ENCODE assay signal across 14 mouse cellular contexts in genomic region chr1:135126443-135127027, GRCm38 (mm10). TPM values are rescaled to one million over a fixed set of nuclear protein-coding genes. Genes with fewer than 3 reads are reported as not detected.
A peak's percentile ranks its signal among the peaks of the same experiment; 100 is the strongest.
DNase-seq lines count a peak whose midpoint lies in the region; ATAC-seq and TF ChIP-seq lines count a peak whose summit lies in the region.
"Had no signal": no experiment of that assay in that cellular context is flagged by ENCODE, and none has a peak within 500 bp of the region (broad histone marks: within the 10 kb centered on the region; RNA-seq: fewer than 3 reads in every experiment).

No protein-coding gene starts in this region.

- no peak overlapping the region for H3K4me2 ChIP-seq in forebrain, embryonic 12.5 days
- H3K4me2 ChIP-seq in liver, embryonic 11.5 days, result no peak overlapping the region
- H3K4me2 ChIP-seq in liver, embryonic 12.5 days, result no peak overlapping the region
- H3K4me2 ChIP-seq in embryonic facial prominence, embryonic 11.5 days (ENCODE audit: low read depth, low read length), result no peak overlapping the region
- H3K4me2 ChIP-seq in limb, embryonic 14.5 days (replicated peaks; ENCODE audit: low read depth, low read length, severe bottlenecking), result peak overlapping the region; percentile 30
- H3K4me2 ChIP-seq: heart, embryonic 13.5 days had no signal

- DNase-seq in forebrain, embryonic 10.5 days (ENCODE audit: extremely low spot score, low spot score), result no peak
- no peak for DNase-seq in liver, embryonic 11.5 days (ENCODE audit: low spot score)
- peak; percentile 80 for DNase-seq in embryonic facial prominence, embryonic 11.5 days (ENCODE audit: low spot score)
- DNase-seq in limb, embryonic 14.5 days (ENCODE audit: low spot score), result peak; percentile 66
- DNase-seq: thymus, postnatal 14 days had no signal

- no peaks in the 10 kb centered on the region for H3K36me3 ChIP-seq in forebrain, embryonic 10.5 days (replicated peaks)
- no peaks in the 10 kb centered on the region for H3K36me3 ChIP-seq in forebrain, embryonic 12.5 days (replicated peaks)
- no peaks in the 10 kb centered on the region for H3K36me3 ChIP-seq in liver, embryonic 11.5 days (ENCODE audit: control insufficient read depth, insufficient read depth, low read length)
- no peaks in the 10 kb centered on the region for H3K36me3 ChIP-seq in liver, embryonic 12.5 days
- no peaks in the 10 kb centered on the region for H3K36me3 ChIP-seq in embryonic facial prominence, embryonic 11.5 days (replicated peaks; ENCODE audit: control insufficient read depth, insufficient read depth, low read depth, low read length)
- H3K36me3 ChIP-seq in limb, embryonic 14.5 days (ENCODE audit: control insufficient read depth, insufficient read depth, low read length), result no peaks in the 10 kb centered on the region
- H3K36me3 ChIP-seq: heart, embryonic 13.5 days had no signal

- H3K9me3 ChIP-seq in forebrain, embryonic 10.5 days, result no peaks in the 10 kb centered on the region
- no peaks in the 10 kb centered on the region for H3K9me3 ChIP-seq in forebrain, embryonic 12.5 days
- no peaks in the 10 kb centered on the region for H3K9me3 ChIP-seq in liver, embryonic 11.5 days (ENCODE audit: control insufficient read depth, low read length)
- no peaks in the 10 kb centered on the region for H3K9me3 ChIP-seq in liver, embryonic 12.5 days (replicated peaks)
- no peaks in the 10 kb centered on the region for H3K9me3 ChIP-seq in embryonic facial prominence, embryonic 11.5 days (replicated peaks; ENCODE audit: control insufficient read depth, low read length)
- no peaks in the 10 kb centered on the region for H3K9me3 ChIP-seq in limb, embryonic 14.5 days (ENCODE audit: control insufficient read depth, low read length)
- H3K9me3 ChIP-seq: heart, embryonic 13.5 days had no signal

- H3K9ac ChIP-seq in forebrain, embryonic 12.5 days, result no peak overlapping the region
- H3K9ac ChIP-seq in liver, embryonic 11.5 days (ENCODE audit: low read depth, low read length), result no peak overlapping the region
- H3K9ac ChIP-seq in liver, embryonic 12.5 days, result no peak overlapping the region
- peak overlapping the region; percentile 37 for H3K9ac ChIP-seq in embryonic facial prominence, embryonic 11.5 days (replicated peaks; ENCODE audit: low read length)
- H3K9ac ChIP-seq in limb, embryonic 14.5 days (ENCODE audit: low read depth, low read length, severe bottlenecking), result peak overlapping the region; percentile 41; the same call in 1 of the 2 replicates
- H3K9ac ChIP-seq: heart, embryonic 13.5 days; liver, embryonic 14.5 days had no signal

- TF ChIP-seq POLR2A in limb, embryonic 14.5 days (IDR thresholded peaks at IDR 0.05; ENCODE audit: borderline replicate concordance, extremely low read depth, insufficient read depth, insufficient read length), result no peak

- H3K27me3 ChIP-seq in forebrain, embryonic 10.5 days (ENCODE audit: poor library complexity, severe bottlenecking), result peaks cover 31% of the 10 kb centered on the region
- H3K27me3 ChIP-seq in forebrain, embryonic 12.5 days, result peaks cover 28% of the 10 kb centered on the region
- peaks cover 11% of the 10 kb centered on the region; the same call in 1 of the 2 replicates for H3K27me3 ChIP-seq in liver, embryonic 11.5 days (replicated peaks; ENCODE audit: control insufficient read depth, insufficient read depth, low read length)
- peaks cover 27% of the 10 kb centered on the region for H3K27me3 ChIP-seq in liver, embryonic 12.5 days (replicated peaks)
- H3K27me3 ChIP-seq in embryonic facial prominence, embryonic 11.5 days (ENCODE audit: control insufficient read depth, insufficient read depth, low read length), result no peaks in the 10 kb centered on the region
- H3K27me3 ChIP-seq in limb, embryonic 14.5 days (ENCODE audit: control insufficient read depth, insufficient read depth, low read length), result no peaks in the 10 kb centered on the region

- ATAC-seq in forebrain, embryonic 12.5 days (ENCODE audit: low FRiP score), result no peak
- no peak for ATAC-seq in liver, embryonic 11.5 days (replicated peaks; ENCODE audit: low FRiP score)
- ATAC-seq in liver, embryonic 12.5 days, result no peak
- ATAC-seq in embryonic facial prominence, embryonic 11.5 days (replicated peaks; ENCODE audit: insufficient number of reproducible peaks, low FRiP score, low TSS enrichment, low read depth), result peak; percentile 46; the same call in 1 of the 2 replicates
- ATAC-seq in limb, embryonic 14.5 days (ENCODE audit: low FRiP score, low read depth), result peak; percentile 49; the same call in 1 of the 2 replicates
- no peak for ATAC-seq in megakaryocyte-erythroid progenitor cell, adult 5-6 weeks (replicated peaks; ENCODE audit: low FRiP score, low TSS enrichment, poor library complexity, severe bottlenecking)
- no peak for ATAC-seq in erythroid progenitor cell, adult 5-6 weeks (replicated peaks; ENCODE audit: low FRiP score, poor library complexity, severe bottlenecking)

- WGBS in forebrain, embryonic 10.5 days, result 74% methylated on average over 4 of the region's 4 CpGs
- 69% methylated on average over 4 of the region's 4 CpGs for WGBS in forebrain, embryonic 12.5 days
- WGBS in liver, embryonic 11.5 days, result 63% methylated on average over 4 of the region's 4 CpGs
- WGBS in liver, embryonic 12.5 days (ENCODE audit: insufficient replicate concordance), result 73% methylated on average over 4 of the region's 4 CpGs
- 36% methylated on average over 4 of the region's 4 CpGs for WGBS in embryonic facial prominence, embryonic 11.5 days
- 13% methylated on average over 4 of the region's 4 CpGs for WGBS in limb, embryonic 14.5 days

- H3K27ac ChIP-seq in forebrain, embryonic 10.5 days, result peak overlapping the region; percentile 66
- no peak overlapping the region for H3K27ac ChIP-seq in forebrain, embryonic 12.5 days
- H3K27ac ChIP-seq in liver, embryonic 11.5 days (ENCODE audit: low read depth, low read length), result peak overlapping the region; percentile 38; the same call in 1 of the 2 replicates
- H3K27ac ChIP-seq in liver, embryonic 12.5 days, result no peak overlapping the region
- peak overlapping the region; percentile 67 for H3K27ac ChIP-seq in embryonic facial prominence, embryonic 11.5 days (replicated peaks; ENCODE audit: low read depth, low read length)
- peak overlapping the region; percentile 77 for H3K27ac ChIP-seq in limb, embryonic 14.5 days (replicated peaks; ENCODE audit: low read depth, low read length)
- H3K27ac ChIP-seq: heart, embryonic 13.5 days; liver, embryonic 14.5 days had no signal

- peaks cover 49% of the 10 kb centered on the region for H3K4me1 ChIP-seq in forebrain, embryonic 10.5 days
- peaks cover 6% of the 10 kb centered on the region; the same call in 1 of the 2 replicates for H3K4me1 ChIP-seq in forebrain, embryonic 12.5 days
- peaks cover 23% of the 10 kb centered on the region for H3K4me1 ChIP-seq in liver, embryonic 11.5 days (replicated peaks; ENCODE audit: control insufficient read depth, insufficient read depth, low read length)
- peaks cover 42% of the 10 kb centered on the region for H3K4me1 ChIP-seq in liver, embryonic 12.5 days
- H3K4me1 ChIP-seq in embryonic facial prominence, embryonic 11.5 days (ENCODE audit: control insufficient read depth, insufficient read depth, low read length), result peaks cover 9% of the 10 kb centered on the region
- peaks cover 35% of the 10 kb centered on the region for H3K4me1 ChIP-seq in limb, embryonic 14.5 days (ENCODE audit: control insufficient read depth, insufficient read depth, low read length)

- no peak overlapping the region for H3K4me3 ChIP-seq in forebrain, embryonic 10.5 days
- no peak overlapping the region for H3K4me3 ChIP-seq in forebrain, embryonic 12.5 days (replicated peaks)
- H3K4me3 ChIP-seq in liver, embryonic 11.5 days (ENCODE audit: low read depth, low read length), result no peak overlapping the region
- no peak overlapping the region for H3K4me3 ChIP-seq in liver, embryonic 12.5 days
- no peak overlapping the region for H3K4me3 ChIP-seq in embryonic facial prominence, embryonic 11.5 days (ENCODE audit: low read depth, low read length)
- 0 out of 2 replicates have a peak overlapping the region, but pooled peaks have one; percentile 7 for H3K4me3 ChIP-seq in limb, embryonic 14.5 days (replicated peaks; ENCODE audit: low read length)
- H3K4me3 ChIP-seq: heart, embryonic 13.5 days had no signal

RNA-seq across cellular contexts. Expression of gene Ptpn7, which starts 6.0 kb away (rescaled TPM):
- 1.9 and 2.3 TPM in 2 replicates for polyA plus RNA-seq in forebrain, embryonic 10.5 days (2016; fragmentation: Nextera tagmentation; extraction: Ambion mirVana)
- 0.78 and 1.0 TPM in 2 replicates for polyA plus RNA-seq in forebrain, embryonic 12.5 days (2016; fragmentation: Nextera tagmentation; extraction: Ambion mirVana)
- polyA plus RNA-seq in liver, embryonic 11.5 days (2014; fragmentation: Nextera tagmentation; extraction: Ambion mirVana), result 42.1 and 43.0 TPM in 2 replicates
- polyA plus RNA-seq in liver, embryonic 12.5 days (2016; fragmentation: Nextera tagmentation; extraction: Ambion mirVana), result 24.7 and 25.9 TPM in 2 replicates
- 0.92 and 1.9 TPM in 2 replicates for polyA plus RNA-seq in embryonic facial prominence, embryonic 11.5 days (2014; fragmentation: Nextera tagmentation; extraction: Ambion mirVana)
- 3.6 and 3.9 TPM in 2 replicates for polyA plus RNA-seq in limb, embryonic 14.5 days (2012; rRNA removed)
- 3.1 and 4.2 TPM in 2 replicates for polyA plus RNA-seq in limb, embryonic 14.5 days (2014; fragmentation: Nextera tagmentation; extraction: Ambion mirVana)
- total RNA-seq in megakaryocyte-erythroid progenitor cell, adult 5-6 weeks (2014; fragmentation: Nextera tagmentation), result 108 and 110 TPM in 2 replicates
- 68.5 and 93.7 TPM in 2 replicates for total RNA-seq in megakaryocyte-erythroid progenitor cell, adult 5-6 weeks (2017)
- total RNA-seq in erythroid progenitor cell, adult 5-6 weeks (2015; ENCODE audit: low replicate concordance), result 8.3 and 12.2 TPM in 2 replicates
- total RNA-seq in erythroid progenitor cell, adult 5-6 weeks (2017; ENCODE audit: low replicate concordance), result 10.8 and 11.9 TPM in 2 replicates
- total RNA-seq: layer of hippocampus, postnatal 14 days had no signal

RNA-seq across cellular contexts. Expression of gene Arl8a, which starts 20.1 kb away (rescaled TPM):
- 37.6 and 39.2 TPM in 2 replicates for polyA plus RNA-seq in forebrain, embryonic 10.5 days (2016; fragmentation: Nextera tagmentation; extraction: Ambion mirVana)
- 113 and 119 TPM in 2 replicates for polyA plus RNA-seq in forebrain, embryonic 12.5 days (2016; fragmentation: Nextera tagmentation; extraction: Ambion mirVana)
- 25.0 and 28.7 TPM in 2 replicates for polyA plus RNA-seq in liver, embryonic 11.5 days (2014; fragmentation: Nextera tagmentation; extraction: Ambion mirVana)
- 15.5 and 15.8 TPM in 2 replicates for polyA plus RNA-seq in liver, embryonic 12.5 days (2016; fragmentation: Nextera tagmentation; extraction: Ambion mirVana)
- polyA plus RNA-seq in embryonic facial prominence, embryonic 11.5 days (2014; fragmentation: Nextera tagmentation; extraction: Ambion mirVana), result 44.2 and 52.2 TPM in 2 replicates
- polyA plus RNA-seq in limb, embryonic 14.5 days (2012; rRNA removed), result 88.1 and 88.8 TPM in 2 replicates
- 54.5 and 67.1 TPM in 2 replicates for polyA plus RNA-seq in limb, embryonic 14.5 days (2014; fragmentation: Nextera tagmentation; extraction: Ambion mirVana)
- total RNA-seq in megakaryocyte-erythroid progenitor cell, adult 5-6 weeks (2014; fragmentation: Nextera tagmentation), result 23.8 and 38.4 TPM in 2 replicates
- total RNA-seq in megakaryocyte-erythroid progenitor cell, adult 5-6 weeks (2017), result 7.9 and 14.8 TPM in 2 replicates
- total RNA-seq in erythroid progenitor cell, adult 5-6 weeks (2015; ENCODE audit: low replicate concordance), result 19.3 and 21.3 TPM in 2 replicates
- 12.3 and 17.8 TPM in 2 replicates for total RNA-seq in erythroid progenitor cell, adult 5-6 weeks (2017; ENCODE audit: low replicate concordance)

RNA-seq across cellular contexts. Expression of gene Lgr6, which starts 21.5 kb away (rescaled TPM):
- polyA plus RNA-seq in forebrain, embryonic 10.5 days (2016; fragmentation: Nextera tagmentation; extraction: Ambion mirVana), result 0.07 and 0.14 TPM in 2 replicates
- polyA plus RNA-seq in forebrain, embryonic 12.5 days (2016; fragmentation: Nextera tagmentation; extraction: Ambion mirVana), result 0.36 and 0.42 TPM in 2 replicates
- polyA plus RNA-seq in liver, embryonic 11.5 days (2014; fragmentation: Nextera tagmentation; extraction: Ambion mirVana), result 0.48 and 0.70 TPM in 2 replicates
- 0.30 and 0.36 TPM in 2 replicates for polyA plus RNA-seq in liver, embryonic 12.5 days (2016; fragmentation: Nextera tagmentation; extraction: Ambion mirVana)
- 0.77 and 0.93 TPM in 2 replicates for polyA plus RNA-seq in embryonic facial prominence, embryonic 11.5 days (2014; fragmentation: Nextera tagmentation; extraction: Ambion mirVana)
- 3.2 and 4.2 TPM in 2 replicates for polyA plus RNA-seq in limb, embryonic 14.5 days (2012; rRNA removed)
- 8.3 and 9.5 TPM in 2 replicates for polyA plus RNA-seq in limb, embryonic 14.5 days (2014; fragmentation: Nextera tagmentation; extraction: Ambion mirVana)
- not detected in 2 replicates for total RNA-seq in megakaryocyte-erythroid progenitor cell, adult 5-6 weeks (2014; fragmentation: Nextera tagmentation)
- total RNA-seq in megakaryocyte-erythroid progenitor cell, adult 5-6 weeks (2017), result not detected in 2 replicates
- not detected in 2 replicates for total RNA-seq in erythroid progenitor cell, adult 5-6 weeks (2015; ENCODE audit: low replicate concordance)
- not detected in 2 replicates for total RNA-seq in erythroid progenitor cell, adult 5-6 weeks (2017; ENCODE audit: low replicate concordance)

RNA-seq across cellular contexts. Expression of gene Gpr37l1, which starts 40.9 kb away (rescaled TPM):
- not detected in 2 replicates for polyA plus RNA-seq in forebrain, embryonic 10.5 days (2016; fragmentation: Nextera tagmentation; extraction: Ambion mirVana)
- not detected in 2 replicates for polyA plus RNA-seq in forebrain, embryonic 12.5 days (2016; fragmentation: Nextera tagmentation; extraction: Ambion mirVana)
- polyA plus RNA-seq in liver, embryonic 11.5 days (2014; fragmentation: Nextera tagmentation; extraction: Ambion mirVana), result not detected in 2 replicates
- not detected in 2 replicates for polyA plus RNA-seq in liver, embryonic 12.5 days (2016; fragmentation: Nextera tagmentation; extraction: Ambion mirVana)
- polyA plus RNA-seq in embryonic facial prominence, embryonic 11.5 days (2014; fragmentation: Nextera tagmentation; extraction: Ambion mirVana), result not detected in 2 replicates
- 0.08 and 0.13 TPM in 2 replicates for polyA plus RNA-seq in limb, embryonic 14.5 days (2012; rRNA removed)
- polyA plus RNA-seq in limb, embryonic 14.5 days (2014; fragmentation: Nextera tagmentation; extraction: Ambion mirVana), result 0.14 TPM in 1 of 2 replicates, not detected in the other
- total RNA-seq in megakaryocyte-erythroid progenitor cell, adult 5-6 weeks (2014; fragmentation: Nextera tagmentation), result not detected in 2 replicates
- not detected in 2 replicates for total RNA-seq in megakaryocyte-erythroid progenitor cell, adult 5-6 weeks (2017)
- total RNA-seq in erythroid progenitor cell, adult 5-6 weeks (2015; ENCODE audit: low replicate concordance), result not detected in 2 replicates
- total RNA-seq in erythroid progenitor cell, adult 5-6 weeks (2017; ENCODE audit: low replicate concordance), result not detected in 2 replicates
- total RNA-seq: megakaryocyte progenitor cell, adult 5-6 weeks; MEL had no signal
- polyA plus RNA-seq: heart, embryonic 13.5 days had no signal

Comparison
In these comparisons a context has a peak if more than half of its experiments do, and no peak if none do; other contexts are left out.
1. H3K27ac ChIP-seq: peak in forebrain, embryonic 10.5 days (single experiment), liver, embryonic 11.5 days (single experiment), embryonic facial prominence, embryonic 11.5 days (single experiment) and limb, embryonic 14.5 days (single experiment); none in forebrain, embryonic 12.5 days (single experiment) and liver, embryonic 12.5 days (single experiment).
2. DNase-seq: peak in embryonic facial prominence, embryonic 11.5 days (single experiment) and limb, embryonic 14.5 days (single experiment); none in forebrain, embryonic 10.5 days (single experiment) and liver, embryonic 11.5 days (single experiment).
3. ATAC-seq: peak in embryonic facial prominence, embryonic 11.5 days (single experiment) and limb, embryonic 14.5 days (single experiment); none in forebrain, embryonic 12.5 days (single experiment), liver, embryonic 11.5 days (single experiment), liver, embryonic 12.5 days (single experiment), megakaryocyte-erythroid progenitor cell, adult 5-6 weeks (single experiment) and erythroid progenitor cell, adult 5-6 weeks (single experiment).
4. H3K9ac ChIP-seq: peak in embryonic facial prominence, embryonic 11.5 days (single experiment) and limb, embryonic 14.5 days (single experiment); none in forebrain, embryonic 12.5 days (single experiment), liver, embryonic 11.5 days (single experiment) and liver, embryonic 12.5 days (single experiment).